In genomic region chr16:17271124-17271523, GRCm38 (mm10) we compare ENCODE assay signal across 9 mouse cellular contexts. TPM values are rescaled to one million over a fixed set of nuclear protein-coding genes. Genes with fewer than 3 reads are reported as not detected.
DNase-seq lines count a peak whose midpoint lies in the region; ATAC-seq and TF ChIP-seq lines count a peak whose summit lies in the region.
"Had no signal": no experiment of that assay in that cellular context is flagged by ENCODE, and none has a peak within 500 bp of the region (broad histone marks: within the 10 kb centered on the region; RNA-seq: fewer than 3 reads in every experiment).

No protein-coding gene starts in this region.

- TF ChIP-seq CTCF in testis, adult 2 months (IDR thresholded peaks at IDR 0.05; ENCODE audit: control insufficient read depth, insufficient read depth, insufficient replicate concordance, low read depth, low read length), result no peak

- H3K4me1 ChIP-seq in testis, adult 2 months (ENCODE audit: control insufficient read depth, insufficient read depth, low read length), result no peaks in the 10 kb centered on the region
- H3K4me1 ChIP-seq in forebrain, embryonic 12.5 days, result no peaks in the 10 kb centered on the region

- no peaks in the 10 kb centered on the region for H3K36me3 ChIP-seq in testis, adult 2 months (ENCODE audit: control insufficient read depth, insufficient read depth, low read length)
- no peaks in the 10 kb centered on the region for H3K36me3 ChIP-seq in forebrain, embryonic 12.5 days (replicated peaks)
- H3K36me3 ChIP-seq: liver, embryonic 13.5 days had no signal

- no peak for TF ChIP-seq POLR2A in testis, adult 2 months (IDR thresholded peaks at IDR 0.05; ENCODE audit: control insufficient read depth, low read depth, low read length)

- 81% methylated on average over 4 of the region's 4 CpGs for WGBS in forebrain, embryonic 12.5 days

- H3K4me2 ChIP-seq in forebrain, embryonic 12.5 days, result no peak overlapping the region
- H3K4me2 ChIP-seq: liver, embryonic 13.5 days had no signal

- no peak overlapping the region for H3K27ac ChIP-seq in testis, adult 2 months (ENCODE audit: control insufficient read depth, insufficient read depth, low read depth, low read length)
- no peak overlapping the region for H3K27ac ChIP-seq in forebrain, embryonic 12.5 days
- H3K27ac ChIP-seq: liver, embryonic 13.5 days had no signal

- ATAC-seq in granulocyte monocyte progenitor cell, adult 5-6 weeks (replicated peaks; ENCODE audit: poor library complexity, severe bottlenecking), result peak; percentile 33
- ATAC-seq in forebrain, embryonic 12.5 days (ENCODE audit: low FRiP score), result no peak

- peak; percentile 55 for DNase-seq in gastrocnemius, adult 18-20 months (ENCODE audit: low spot score)
- DNase-seq in gastrocnemius, adult 8-10 months (ENCODE audit: low spot score in 2 of 2), result no peak
- no peak for DNase-seq in testis, postnatal 10 days (ENCODE audit: low spot score)
- DNase-seq in naive thymus-derived CD4-positive, alpha-beta T cell, adult 2 months (ENCODE audit: low read depth), result peak; percentile 51
- no peak for DNase-seq in ovary, adult 18-20 months (ENCODE audit: low spot score)
- DNase-seq: liver, embryonic 13.5 days had no signal

- H3K4me3 ChIP-seq in testis, adult 2 months (ENCODE audit: control insufficient read depth, low read depth, low read length), result peak overlapping the region; percentile 33; the same call in 1 of the 2 replicates
- no peak overlapping the region for H3K4me3 ChIP-seq in forebrain, embryonic 12.5 days (replicated peaks)
- H3K4me3 ChIP-seq: liver, embryonic 13.5 days had no signal

- H3K9me3 ChIP-seq in forebrain, embryonic 12.5 days, result 0 out of 2 replicates have a peak, but pooled peaks cover 4% of the 10 kb centered on the region

- no peaks in the 10 kb centered on the region for H3K27me3 ChIP-seq in testis, adult 2 months (ENCODE audit: control insufficient read depth, insufficient read depth, low read length)
- H3K27me3 ChIP-seq in forebrain, embryonic 12.5 days, result no peaks in the 10 kb centered on the region
- H3K27me3 ChIP-seq: liver, embryonic 13.5 days had no signal

- H3K9ac ChIP-seq in forebrain, embryonic 12.5 days, result no peak overlapping the region
- H3K9ac ChIP-seq: liver, embryonic 13.5 days had no signal

RNA-seq across cellular contexts. Expression of gene Tmem191c, which starts 4.8 kb away (rescaled TPM):
- 1 to 10 TPM in 1 of 2 experiments, under 1 TPM in 1; 0.97 to 1.9 TPM for total RNA-seq in gastrocnemius, adult 18-20 months (2021)
- total RNA-seq in gastrocnemius, adult 8-10 months (2022), result under 1 TPM in 3 of 4 experiments, not detected in 1; 0.58 to 0.91 (median 0.74) TPM
- 270 and 279 TPM in 2 replicates for polyA plus RNA-seq in testis, adult 2 months (2012; rRNA removed)
- total RNA-seq in granulocyte monocyte progenitor cell, adult 5-6 weeks (2014; fragmentation: Nextera tagmentation), result 9.2 and 10.0 TPM in 2 replicates
- total RNA-seq in granulocyte monocyte progenitor cell, adult 5-6 weeks (2017), result 5.4 and 5.6 TPM in 2 replicates
- 13.9 and 14.3 TPM in 2 replicates for polyA plus RNA-seq in forebrain, embryonic 12.5 days (2016; fragmentation: Nextera tagmentation; extraction: Ambion mirVana)

RNA-seq across cellular contexts. Expression of gene Hic2, which starts 37.8 kb away (rescaled TPM):
- total RNA-seq in gastrocnemius, adult 18-20 months (2021), result 1 to 10 TPM; 1.4 to 1.7 TPM
- 1 to 10 TPM; 1.1 to 1.5 (median 1.4) TPM for total RNA-seq in gastrocnemius, adult 8-10 months (2022)
- 3.8 and 4.1 TPM in 2 replicates for polyA plus RNA-seq in testis, adult 2 months (2012; rRNA removed)
- 2.3 and 5.0 TPM in 2 replicates for total RNA-seq in granulocyte monocyte progenitor cell, adult 5-6 weeks (2014; fragmentation: Nextera tagmentation)
- total RNA-seq in granulocyte monocyte progenitor cell, adult 5-6 weeks (2017), result 2.0 and 2.4 TPM in 2 replicates
- 12.7 and 13.4 TPM in 2 replicates for polyA plus RNA-seq in forebrain, embryonic 12.5 days (2016; fragmentation: Nextera tagmentation; extraction: Ambion mirVana)

Comparison
In these comparisons a context has a peak if more than half of its experiments do, and no peak if none do; other contexts are left out.
1. DNase-seq: peak in gastrocnemius, adult 18-20 months (single experiment) and naive thymus-derived CD4-positive, alpha-beta T cell, adult 2 months (single experiment); none in gastrocnemius, adult 8-10 months (0 of 2), testis, postnatal 10 days (single experiment) and ovary, adult 18-20 months (single experiment).